Comparison of ENCODE assay signal across 13 mouse cellular contexts in the genomic region with DNA sequence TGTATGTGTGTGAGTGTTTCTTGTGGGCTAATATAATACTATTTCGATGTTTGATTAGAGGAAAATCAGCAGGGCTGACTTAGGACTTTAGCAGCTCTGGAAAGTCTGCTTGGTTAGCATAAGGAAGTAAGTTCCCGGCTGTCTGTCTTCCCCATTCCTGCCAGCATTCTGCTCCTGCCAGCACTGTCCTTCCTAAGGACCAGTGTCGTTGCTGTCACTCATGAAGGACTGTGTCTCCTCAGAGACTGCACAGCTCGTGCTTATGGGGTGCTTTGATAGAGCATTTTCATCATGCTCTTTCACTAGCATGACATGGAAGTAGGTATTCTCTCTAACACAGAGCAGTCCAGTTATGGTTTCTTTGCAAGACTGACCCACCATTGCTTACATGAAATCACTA.
DNase-seq lines count a peak whose midpoint lies in the region; ATAC-seq lines count a peak whose summit lies in the region.
"Had no signal": no experiment of that assay in that cellular context is flagged by ENCODE, and none has a peak within 500 bp of the region (broad histone marks: within the 10 kb centered on the region; RNA-seq: fewer than 3 reads in every experiment).

No protein-coding gene starts in this region.

- no peaks in the 10 kb centered on the region for H3K36me3 ChIP-seq in heart, embryonic 15.5 days
- H3K36me3 ChIP-seq in limb, embryonic 15.5 days = no peaks in the 10 kb centered on the region
- no peaks in the 10 kb centered on the region for H3K36me3 ChIP-seq in limb, embryonic 10.5 days
- H3K36me3 ChIP-seq in intestine, embryonic 16.5 days (ENCODE audit: control insufficient read depth, insufficient read depth, low read length) = no peaks in the 10 kb centered on the region
- no peaks in the 10 kb centered on the region for H3K36me3 ChIP-seq in stomach, embryonic 16.5 days (ENCODE audit: control insufficient read depth, insufficient read depth, low read length)
- H3K36me3 ChIP-seq in forebrain, embryonic 11.5 days (ENCODE audit: control insufficient read depth, insufficient read depth, low read length) = no peaks in the 10 kb centered on the region
- H3K36me3 ChIP-seq: forebrain, embryonic 15.5 days; limb, embryonic 12.5 days; neural tube, embryonic 15.5 days had no signal

- peak overlapping the region; percentile 31; the same call in 1 of the 2 replicates for H3K27ac ChIP-seq in heart, embryonic 15.5 days
- H3K27ac ChIP-seq in limb, embryonic 15.5 days = no peak overlapping the region
- H3K27ac ChIP-seq in limb, embryonic 10.5 days = no peak overlapping the region
- peak overlapping the region; percentile 63 for H3K27ac ChIP-seq in intestine, embryonic 16.5 days (ENCODE audit: low read length)
- H3K27ac ChIP-seq in stomach, embryonic 16.5 days (ENCODE audit: low read length) = peak overlapping the region; percentile 83
- no peak overlapping the region for H3K27ac ChIP-seq in forebrain, embryonic 11.5 days (ENCODE audit: low read depth, low read length)
- H3K27ac ChIP-seq: limb, embryonic 12.5 days had no signal

- H3K9me3 ChIP-seq in heart, embryonic 15.5 days (replicated peaks) = no peaks in the 10 kb centered on the region
- no peaks in the 10 kb centered on the region for H3K9me3 ChIP-seq in limb, embryonic 15.5 days
- no peaks in the 10 kb centered on the region for H3K9me3 ChIP-seq in limb, embryonic 10.5 days (replicated peaks)
- H3K9me3 ChIP-seq in intestine, embryonic 16.5 days (ENCODE audit: control insufficient read depth, low read length) = no peaks in the 10 kb centered on the region
- no peaks in the 10 kb centered on the region for H3K9me3 ChIP-seq in stomach, embryonic 16.5 days (replicated peaks; ENCODE audit: control insufficient read depth, low read length)
- no peaks in the 10 kb centered on the region for H3K9me3 ChIP-seq in forebrain, embryonic 11.5 days (ENCODE audit: control insufficient read depth, low read length)
- H3K9me3 ChIP-seq: forebrain, embryonic 15.5 days; limb, embryonic 12.5 days; neural tube, embryonic 15.5 days had no signal

- no peak for DNase-seq in heart, postnatal 25 days (ENCODE audit: low spot score)
- DNase-seq in limb, embryonic 10.5 days (ENCODE audit: low spot score) = no peak
- no peak for DNase-seq in forebrain, embryonic 11.5 days (ENCODE audit: low spot score)
- DNase-seq: gastrocnemius, postnatal 10 days; kidney, adult 9 months; thymus, adult 18-20 months had no signal

- ATAC-seq in heart, embryonic 15.5 days (replicated peaks; ENCODE audit: insufficient number of reproducible peaks, insufficient read depth, low FRiP score, low read depth) = no peak
- ATAC-seq in limb, embryonic 15.5 days (ENCODE audit: insufficient number of reproducible peaks, low FRiP score, low TSS enrichment, low read depth) = no peak
- ATAC-seq in intestine, embryonic 16.5 days = no peak
- ATAC-seq in stomach, embryonic 16.5 days (ENCODE audit: insufficient read depth, low FRiP score) = no peak
- ATAC-seq in forebrain, embryonic 11.5 days (replicated peaks; ENCODE audit: low FRiP score) = no peak

- H3K4me2 ChIP-seq in heart, embryonic 15.5 days = peak overlapping the region; percentile 31
- no peak overlapping the region for H3K4me2 ChIP-seq in limb, embryonic 15.5 days
- H3K4me2 ChIP-seq in intestine, embryonic 16.5 days (ENCODE audit: low read depth, low read length) = peak overlapping the region; percentile 43
- peak overlapping the region; percentile 50 for H3K4me2 ChIP-seq in stomach, embryonic 16.5 days (ENCODE audit: low read depth, low read length)
- H3K4me2 ChIP-seq in forebrain, embryonic 11.5 days (ENCODE audit: low read depth, low read length, severe bottlenecking) = no peak overlapping the region
- H3K4me2 ChIP-seq: forebrain, embryonic 15.5 days; limb, embryonic 12.5 days; neural tube, embryonic 15.5 days had no signal

- WGBS in heart, embryonic 15.5 days = 37% methylated on average over 4 of the region's 4 CpGs
- WGBS in limb, embryonic 15.5 days = 61% methylated on average over 4 of the region's 4 CpGs
- 72% methylated on average over 4 of the region's 4 CpGs for WGBS in limb, embryonic 10.5 days
- 50% methylated on average over 4 of the region's 4 CpGs for WGBS in intestine, embryonic 16.5 days
- WGBS in stomach, embryonic 16.5 days = 43% methylated on average over 4 of the region's 4 CpGs
- WGBS in forebrain, embryonic 11.5 days = 68% methylated on average over 4 of the region's 4 CpGs

- intact Hi-C loops in heart, postnatal 25 days (cut with DNase I) = no loop called here

- H3K27me3 ChIP-seq in heart, embryonic 15.5 days = no peaks in the 10 kb centered on the region
- no peaks in the 10 kb centered on the region for H3K27me3 ChIP-seq in limb, embryonic 15.5 days
- H3K27me3 ChIP-seq in limb, embryonic 10.5 days (ENCODE audit: low read depth, poor library complexity, severe bottlenecking) = no peaks in the 10 kb centered on the region
- no peaks in the 10 kb centered on the region for H3K27me3 ChIP-seq in intestine, embryonic 16.5 days (replicated peaks; ENCODE audit: control insufficient read depth, insufficient read depth, low read length)
- H3K27me3 ChIP-seq in stomach, embryonic 16.5 days (ENCODE audit: control insufficient read depth, insufficient read depth, low read length) = no peaks in the 10 kb centered on the region
- no peaks in the 10 kb centered on the region for H3K27me3 ChIP-seq in forebrain, embryonic 11.5 days (ENCODE audit: control insufficient read depth, insufficient read depth, low read length)
- H3K27me3 ChIP-seq: forebrain, embryonic 15.5 days; limb, embryonic 12.5 days; neural tube, embryonic 15.5 days had no signal

- H3K4me1 ChIP-seq in heart, embryonic 15.5 days (replicated peaks) = peaks cover 36% of the 10 kb centered on the region
- peaks cover 9% of the 10 kb centered on the region for H3K4me1 ChIP-seq in limb, embryonic 15.5 days
- peaks cover 14% of the 10 kb centered on the region for H3K4me1 ChIP-seq in limb, embryonic 10.5 days
- H3K4me1 ChIP-seq in intestine, embryonic 16.5 days (ENCODE audit: control insufficient read depth, insufficient read depth, low read length) = peaks cover 13% of the 10 kb centered on the region; the same call in 1 of the 2 replicates
- peaks cover 15% of the 10 kb centered on the region for H3K4me1 ChIP-seq in stomach, embryonic 16.5 days (ENCODE audit: control insufficient read depth, insufficient read depth, low read length)
- H3K4me1 ChIP-seq in forebrain, embryonic 11.5 days (replicated peaks; ENCODE audit: control insufficient read depth, insufficient read depth, low read length) = 0 out of 2 replicates have a peak, but pooled peaks cover 2% of the 10 kb centered on the region

- no peak overlapping the region for H3K9ac ChIP-seq in heart, embryonic 15.5 days
- H3K9ac ChIP-seq in limb, embryonic 15.5 days = no peak overlapping the region
- H3K9ac ChIP-seq in intestine, embryonic 16.5 days (ENCODE audit: low read depth, low read length) = peak overlapping the region; percentile 66
- H3K9ac ChIP-seq in stomach, embryonic 16.5 days (ENCODE audit: low read length) = peak overlapping the region; percentile 67
- no peak overlapping the region for H3K9ac ChIP-seq in forebrain, embryonic 11.5 days (ENCODE audit: low read length)
- H3K9ac ChIP-seq: forebrain, embryonic 15.5 days; limb, embryonic 12.5 days; neural tube, embryonic 15.5 days had no signal

- no peak overlapping the region for H3K4me3 ChIP-seq in heart, embryonic 15.5 days
- peak overlapping the region; percentile 11; the same call in 1 of the 2 replicates for H3K4me3 ChIP-seq in limb, embryonic 15.5 days
- no peak overlapping the region for H3K4me3 ChIP-seq in limb, embryonic 10.5 days
- peak overlapping the region; percentile 51 for H3K4me3 ChIP-seq in intestine, embryonic 16.5 days (ENCODE audit: low read length)
- H3K4me3 ChIP-seq in stomach, embryonic 16.5 days (replicated peaks; ENCODE audit: low read length) = peak overlapping the region; percentile 50
- no peak overlapping the region for H3K4me3 ChIP-seq in forebrain, embryonic 11.5 days (ENCODE audit: low read depth, low read length)
- H3K4me3 ChIP-seq: forebrain, embryonic 15.5 days; limb, embryonic 12.5 days; neural tube, embryonic 15.5 days had no signal

Comparison
In these comparisons a context has a peak if more than half of its experiments do, and no peak if none do; other contexts are left out.
1. H3K4me3 ChIP-seq: peak in limb, embryonic 15.5 days (single experiment), intestine, embryonic 16.5 days (single experiment) and stomach, embryonic 16.5 days (single experiment); none in heart, embryonic 15.5 days (single experiment), limb, embryonic 10.5 days (single experiment) and forebrain, embryonic 11.5 days (single experiment).
2. H3K27ac ChIP-seq: peak in heart, embryonic 15.5 days (single experiment), intestine, embryonic 16.5 days (single experiment) and stomach, embryonic 16.5 days (single experiment); none in limb, embryonic 15.5 days (single experiment), limb, embryonic 10.5 days (single experiment) and forebrain, embryonic 11.5 days (single experiment).
3. H3K4me2 ChIP-seq: peak in heart, embryonic 15.5 days (single experiment), intestine, embryonic 16.5 days (single experiment) and stomach, embryonic 16.5 days (single experiment); none in limb, embryonic 15.5 days (single experiment) and forebrain, embryonic 11.5 days (single experiment).
4. H3K9ac ChIP-seq: peak in intestine, embryonic 16.5 days (single experiment) and stomach, embryonic 16.5 days (single experiment); none in heart, embryonic 15.5 days (single experiment), limb, embryonic 15.5 days (single experiment) and forebrain, embryonic 11.5 days (single experiment).